ENCODE assay signal across 3 mouse cellular contexts in the genomic region with DNA sequence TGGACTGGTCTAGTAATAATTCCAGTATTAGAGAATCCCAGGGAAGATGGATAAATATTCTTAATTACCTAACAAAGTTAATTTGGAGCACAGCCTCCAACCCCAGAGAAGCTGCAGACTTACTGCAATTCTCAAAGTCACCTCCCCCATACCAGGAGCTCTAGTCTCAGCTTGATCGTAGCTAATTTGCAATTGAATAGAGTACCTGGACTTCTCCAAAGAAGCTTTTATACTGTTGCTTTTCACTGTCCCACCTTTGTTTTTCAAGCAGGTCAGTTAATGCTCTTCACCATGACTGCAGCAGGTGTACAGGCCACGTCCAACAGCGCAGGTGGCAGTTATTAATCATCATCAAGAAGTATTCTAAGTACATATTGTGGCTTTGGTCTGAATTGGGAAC.
A peak's percentile ranks its signal among the peaks of the same experiment; 100 is the strongest.
DNase-seq lines count a peak whose midpoint lies in the region.

No protein-coding gene starts in this region.

- DNase-seq in ES-CJ7 (ENCODE audit: low read depth, low spot score), result peak; percentile 42
- DNase-seq in R1 (ENCODE audit: low read depth, low spot score), result peak; percentile 83
- peak; percentile 66 for DNase-seq in ZHBTc4 (ENCODE audit: low read depth, low spot score)
